Mouse (Mus musculus): ENCODE data around the gene Otol1. TPM values are rescaled to one million over a fixed set of nuclear protein-coding genes. Genes with fewer than 3 reads are reported as not detected.

Otol1 gene
- polyA plus RNA-seq, 1 experiment, result not detected

DNA sequence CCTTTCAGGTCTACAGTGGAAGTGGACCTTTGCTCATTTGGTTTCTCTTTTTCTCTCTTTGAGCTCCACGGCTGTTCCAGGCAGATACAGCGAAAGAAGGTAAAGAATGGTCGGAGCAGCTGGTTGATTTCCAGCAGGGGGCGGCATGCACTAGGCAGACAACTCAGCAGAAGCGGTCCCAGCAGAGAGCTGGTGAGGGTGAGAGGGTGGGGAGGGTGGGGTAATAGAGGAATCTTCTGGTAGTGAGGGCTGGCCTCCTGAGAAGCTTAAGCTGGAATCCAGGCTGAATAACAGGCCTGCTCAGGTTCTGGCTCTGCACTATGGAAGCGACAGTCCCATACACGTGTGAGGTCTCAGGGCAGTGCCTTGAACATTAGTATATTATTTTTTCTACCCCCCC is 3.5 kb upstream of the Otol1 start:
- TF ChIP-seq POLR2A (IDR thresholded peaks at IDR 0.05; ENCODE audit: low read depth, low read length), result no peak
- TF ChIP-seq CTCF (IDR thresholded peaks at IDR 0.05; ENCODE audit: extremely low read depth, insufficient read length, insufficient replicate concordance, low read depth, low read length), result no peak
- 42% methylated on average over 7 of the region's 7 CpGs for whole genome bisulfite sequencing
- Histone ChIP-seq H3K4me3 (ENCODE audit: low read depth, low read length) (no peak overlapping the region), H3K27ac (ENCODE audit: insufficient read depth, low read depth, low read length) (no peak overlapping the region), H3K36me3 (ENCODE audit: control insufficient read depth, insufficient read depth, low read length) (no peaks in the 10 kb centered on the region), H3K27me3 (ENCODE audit: control insufficient read depth, insufficient read depth, low read length) (no peaks in the 10 kb centered on the region), H3K4me1 (ENCODE audit: control insufficient read depth, insufficient read depth, insufficient read length, low read length) (no peaks in the 10 kb centered on the region)

- no peaks in the 10 kb centered on the region for H3K27me3 ChIP-seq (ENCODE audit: control insufficient read depth, insufficient read depth, low read length)
- TF ChIP-seq CTCF (IDR thresholded peaks at IDR 0.05; ENCODE audit: extremely low read depth, insufficient read length, insufficient replicate concordance, low read depth, low read length), result no peak
- TF ChIP-seq POLR2A (IDR thresholded peaks at IDR 0.05; ENCODE audit: low read depth, low read length), result no peak
- H3K4me3 ChIP-seq (ENCODE audit: low read depth, low read length), result no peak overlapping the region
- no peaks in the 10 kb centered on the region for H3K4me1 ChIP-seq (ENCODE audit: control insufficient read depth, insufficient read depth, insufficient read length, low read length)
- WGBS, result 67% methylated on average over 8 of the region's 8 CpGs
- no peak overlapping the region for H3K27ac ChIP-seq (ENCODE audit: insufficient read depth, low read depth, low read length)
- no peaks in the 10 kb centered on the region for H3K36me3 ChIP-seq (ENCODE audit: control insufficient read depth, insufficient read depth, low read length)
Observed at GRCm38 (mm10) chr3:70004379-70004778, 3.0 kb upstream of the Otol1 start.

DNA sequence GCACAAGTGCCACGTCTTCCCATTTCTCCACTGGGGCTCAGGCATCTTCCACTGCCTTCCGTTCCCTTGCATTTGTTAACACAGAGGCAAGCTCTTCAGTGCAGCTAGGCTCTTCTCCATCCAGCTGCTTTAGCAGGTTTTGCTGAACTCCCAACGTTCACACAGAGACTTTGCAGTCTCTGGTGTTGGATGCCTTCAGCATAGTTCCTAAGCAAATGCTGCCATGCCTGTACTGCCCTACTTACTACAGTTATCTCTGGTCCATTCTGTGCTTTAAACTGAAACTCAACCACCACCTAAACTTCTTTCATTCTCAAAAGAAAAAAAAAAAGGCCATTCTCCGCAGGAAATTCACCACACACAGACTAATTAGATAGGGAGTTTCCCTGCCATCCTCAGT is 5.2 kb downstream of the Otol1 start:
- WGBS, result 62% methylated on average over 4 of the region's 4 CpGs
- Histone ChIP-seq H3K4me1 (ENCODE audit: control insufficient read depth, insufficient read depth, insufficient read length, low read length) (no peaks in the 10 kb centered on the region), H3K36me3 (ENCODE audit: control insufficient read depth, insufficient read depth, low read length) (no peaks in the 10 kb centered on the region), H3K27ac (ENCODE audit: insufficient read depth, low read depth, low read length) (no peak overlapping the region), H3K4me3 (ENCODE audit: low read depth, low read length) (no peak overlapping the region), H3K27me3 (ENCODE audit: control insufficient read depth, insufficient read depth, low read length) (no peaks in the 10 kb centered on the region)
- TF ChIP-seq POLR2A (IDR thresholded peaks at IDR 0.05; ENCODE audit: low read depth, low read length), result no peak
- no peak for TF ChIP-seq CTCF (IDR thresholded peaks at IDR 0.05; ENCODE audit: extremely low read depth, insufficient read length, insufficient replicate concordance, low read depth, low read length)

DNA sequence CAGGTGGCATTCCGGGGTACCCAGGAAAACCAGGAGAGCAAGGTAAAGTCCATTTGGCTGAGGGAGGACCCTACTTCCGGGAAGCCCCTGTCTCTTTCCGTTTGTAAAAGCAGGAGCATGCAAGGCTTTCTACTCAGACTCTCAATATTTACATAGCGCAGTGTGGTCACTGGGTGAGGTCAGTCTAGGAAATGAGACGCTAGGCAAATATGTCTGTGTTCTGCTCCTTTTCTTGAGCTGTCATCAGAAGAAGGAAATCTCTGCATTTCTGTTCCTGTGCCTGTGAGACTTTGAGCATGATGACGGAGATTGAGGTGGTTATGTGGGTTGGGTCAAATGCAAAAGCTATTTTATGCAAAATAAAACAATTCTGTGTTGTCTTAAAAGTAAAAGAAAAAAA is 19.2 kb downstream of the Otol1 start:
- Histone ChIP-seq H3K4me1 (ENCODE audit: control insufficient read depth, insufficient read depth, insufficient read length, low read length) (no peaks in the 10 kb centered on the region), H3K4me3 (ENCODE audit: low read depth, low read length) (no peak overlapping the region), H3K36me3 (ENCODE audit: control insufficient read depth, insufficient read depth, low read length) (no peaks in the 10 kb centered on the region), H3K27ac (ENCODE audit: insufficient read depth, low read depth, low read length) (no peak overlapping the region), H3K27me3 (ENCODE audit: control insufficient read depth, insufficient read depth, low read length) (no peaks in the 10 kb centered on the region)
- no peak for TF ChIP-seq CTCF (IDR thresholded peaks at IDR 0.05; ENCODE audit: extremely low read depth, insufficient read length, insufficient replicate concordance, low read depth, low read length)
- no peak for TF ChIP-seq POLR2A (IDR thresholded peaks at IDR 0.05; ENCODE audit: low read depth, low read length)
- 38% methylated on average over 6 of the region's 6 CpGs for WGBS

GRCm38 (mm10) chr3:70029260-70029659 is 21.8 kb downstream of the Otol1 start:
- no peaks in the 10 kb centered on the region for H3K27me3 ChIP-seq (ENCODE audit: control insufficient read depth, insufficient read depth, low read length)

GRCm38 (mm10) chr3:70035593-70035992 is 28.2 kb downstream of the Otol1 start:
- TF ChIP-seq CTCF (IDR thresholded peaks at IDR 0.05; ENCODE audit: extremely low read depth, insufficient read length, insufficient replicate concordance, low read depth, low read length) (no peak), POLR2A (IDR thresholded peaks at IDR 0.05; ENCODE audit: low read depth, low read length) (no peak)
- Histone ChIP-seq H3K27ac (ENCODE audit: insufficient read depth, low read depth, low read length) (no peak overlapping the region), H3K4me1 (ENCODE audit: control insufficient read depth, insufficient read depth, insufficient read length, low read length) (no peaks in the 10 kb centered on the region), H3K4me3 (ENCODE audit: low read depth, low read length) (no peak overlapping the region), H3K36me3 (ENCODE audit: control insufficient read depth, insufficient read depth, low read length) (no peaks in the 10 kb centered on the region), H3K27me3 (ENCODE audit: control insufficient read depth, insufficient read depth, low read length) (no peaks in the 10 kb centered on the region)
- WGBS, result 37% methylated on average over 4 of the region's 4 CpGs

More at GRCm38 (mm10) chr3:70029260-70029659, 21.8 kb downstream of the Otol1 start:
- 82% methylated on average over 3 of the region's 3 CpGs for WGBS
- no peak overlapping the region for H3K4me3 ChIP-seq (ENCODE audit: low read depth, low read length)
- H3K36me3 ChIP-seq (ENCODE audit: control insufficient read depth, insufficient read depth, low read length), result no peaks in the 10 kb centered on the region
- TF ChIP-seq POLR2A (IDR thresholded peaks at IDR 0.05; ENCODE audit: low read depth, low read length) (no peak), CTCF (IDR thresholded peaks at IDR 0.05; ENCODE audit: extremely low read depth, insufficient read length, insufficient replicate concordance, low read depth, low read length) (no peak)
- no peak overlapping the region for H3K27ac ChIP-seq (ENCODE audit: insufficient read depth, low read depth, low read length)
- H3K4me1 ChIP-seq (ENCODE audit: control insufficient read depth, insufficient read depth, insufficient read length, low read length), result no peaks in the 10 kb centered on the region

Other genes starting within 250 kb of the Otol1 start
- 1.1 and 69.2 TPM in 2 replicates for gene Sptssb, start 147.7 kb upstream of the Otol1 start, polyA plus RNA-seq (2012; rRNA removed)